Mouse (Mus musculus): Measurements from ENCODE around the gene Arl4d.
"Not testable (repeated sequence)": the region's sequence is repeated elsewhere in the genome, so short reads cannot be mapped to it uniquely, and the experiment has no call there.

Gene Arl4d

GRCm38 (mm10) chr11:101664825-101665635 lies at the start of gene Arl4d:
Gene Arl4d (plus strand): TSS chr11:101665541.
- DNase-seq (ENCODE audit: extremely low read depth, low read depth), result peak; percentile 89

DNA sequence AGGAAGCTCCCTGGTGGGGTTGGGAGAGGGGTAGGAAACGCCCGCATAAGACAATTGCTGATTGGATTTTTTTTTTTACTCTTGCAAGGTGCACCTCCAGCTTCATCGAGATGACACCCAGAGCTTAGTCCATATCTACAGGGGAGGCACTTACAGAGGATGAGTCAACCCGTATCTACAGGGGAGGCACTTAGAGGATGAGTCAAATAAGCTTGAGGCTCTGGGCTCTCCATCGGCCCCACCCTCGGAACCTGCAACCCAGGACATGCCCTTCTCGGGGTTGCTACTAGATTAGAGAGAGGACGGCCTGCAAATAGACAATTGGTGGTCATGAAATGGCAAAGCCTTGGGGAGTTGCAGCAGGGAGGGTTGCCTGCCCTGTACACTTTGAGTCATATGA lies 49.2 kb upstream of the Arl4d start:
- DNase-seq (ENCODE audit: extremely low read depth, low read depth), result no peak

GRCm38 (mm10) chr11:101616948-101617767 lies 48.2 kb upstream of the Arl4d start:
- DNase-seq (ENCODE audit: extremely low read depth, low read depth), result no peak

GRCm38 (mm10) chr11:101617849-101618248 lies 47.5 kb upstream of the Arl4d start:
- DNase-seq (ENCODE audit: extremely low read depth, low read depth), result peak; percentile 57

DNA sequence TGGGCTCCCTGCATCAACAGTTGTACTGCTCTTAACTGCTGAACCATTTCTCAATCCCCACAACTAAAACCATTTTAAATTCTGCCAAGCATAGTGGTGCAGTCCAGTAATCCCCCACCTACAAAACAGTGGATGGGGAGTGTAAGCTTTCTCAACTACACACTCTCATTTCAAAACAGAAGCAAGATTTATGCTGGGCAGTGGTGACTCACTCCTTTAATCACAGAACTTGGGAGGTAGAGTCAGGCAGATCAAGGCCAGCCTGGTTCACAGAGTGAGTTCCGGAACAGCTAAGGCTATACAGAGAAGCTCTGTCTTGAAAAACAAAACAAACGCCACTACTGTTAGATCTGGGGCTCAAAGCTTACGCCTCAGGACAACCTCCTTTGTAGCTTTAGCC lies 46.7 kb upstream of the Arl4d start:
- DNase-seq (ENCODE audit: extremely low read depth, low read depth), result no peak

GRCm38 (mm10) chr11:101620022-101620655 lies 45.2 kb upstream of the Arl4d start:
- not testable (repeated sequence) for DNase-seq (ENCODE audit: extremely low read depth, low read depth)

- DNase-seq (ENCODE audit: extremely low read depth, low read depth), result no peak
Observed at GRCm38 (mm10) chr11:101626649-101626994, 38.7 kb upstream of the Arl4d start.

- peak; percentile 88 for DNase-seq (ENCODE audit: extremely low read depth, low read depth)
Observed at GRCm38 (mm10) chr11:101626995-101627856, 38.1 kb upstream of the Arl4d start, which contains the start of gene Rdm1. Gene Rdm1 (plus strand): TSS chr11:101627195.

GRCm38 (mm10) chr11:101627857-101628559 lies 37.3 kb upstream of the Arl4d start:
- peak; percentile 96 for DNase-seq (ENCODE audit: extremely low read depth, low read depth)

GRCm38 (mm10) chr11:101628733-101629417 lies 36.5 kb upstream of the Arl4d start:
- not testable (repeated sequence) for DNase-seq (ENCODE audit: extremely low read depth, low read depth)

- no peak for DNase-seq (ENCODE audit: extremely low read depth, low read depth)
Observed at GRCm38 (mm10) chr11:101635660-101636059, 29.7 kb upstream of the Arl4d start.

GRCm38 (mm10) chr11:101639761-101640160 lies 25.6 kb upstream of the Arl4d start:
- DNase-seq (ENCODE audit: extremely low read depth, low read depth), result no peak

DNA sequence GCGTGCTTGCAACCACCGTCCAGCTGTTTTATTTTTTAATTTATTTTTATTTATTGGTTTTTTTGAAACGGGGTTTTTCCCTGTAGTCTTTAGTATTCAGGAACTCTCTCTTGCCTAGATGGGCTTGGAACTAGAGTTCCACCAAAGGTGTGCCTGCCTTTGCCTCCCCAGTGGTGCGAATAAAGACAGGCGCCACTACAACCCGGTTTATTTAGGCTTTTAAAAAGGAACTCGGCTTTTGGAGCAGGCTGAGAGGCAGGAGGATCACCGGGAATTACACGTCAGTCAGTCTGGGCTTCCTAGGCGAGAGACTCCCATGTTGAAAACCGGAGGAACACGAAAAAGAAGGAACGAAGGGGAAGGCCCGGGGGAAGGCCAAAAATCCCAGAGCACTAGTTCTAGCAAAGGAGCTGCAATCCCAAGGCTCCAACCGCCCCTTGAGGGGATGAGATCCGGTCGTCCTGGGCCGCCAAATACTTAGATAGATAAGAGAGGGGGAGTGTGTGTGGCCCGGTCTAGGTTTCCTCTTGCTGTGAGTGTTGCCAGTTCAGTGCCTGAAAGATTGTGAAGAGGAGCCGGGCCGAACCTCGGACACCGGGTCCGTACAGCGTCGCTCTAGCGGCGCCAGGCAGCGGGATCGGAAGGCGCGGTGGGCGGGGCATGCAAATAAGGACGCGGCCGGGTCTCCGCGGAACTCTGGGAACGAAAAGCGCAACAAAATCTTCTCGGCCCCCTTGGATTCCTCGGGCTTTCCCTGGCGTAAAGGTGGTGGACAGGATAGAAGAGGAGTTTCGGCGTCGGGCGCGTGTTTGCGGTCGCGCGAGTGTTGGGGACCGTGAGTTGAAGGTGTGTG lies 24.3 kb upstream of the Arl4d start:
- not testable (repeated sequence) for DNase-seq (ENCODE audit: extremely low read depth, low read depth)

DNA sequence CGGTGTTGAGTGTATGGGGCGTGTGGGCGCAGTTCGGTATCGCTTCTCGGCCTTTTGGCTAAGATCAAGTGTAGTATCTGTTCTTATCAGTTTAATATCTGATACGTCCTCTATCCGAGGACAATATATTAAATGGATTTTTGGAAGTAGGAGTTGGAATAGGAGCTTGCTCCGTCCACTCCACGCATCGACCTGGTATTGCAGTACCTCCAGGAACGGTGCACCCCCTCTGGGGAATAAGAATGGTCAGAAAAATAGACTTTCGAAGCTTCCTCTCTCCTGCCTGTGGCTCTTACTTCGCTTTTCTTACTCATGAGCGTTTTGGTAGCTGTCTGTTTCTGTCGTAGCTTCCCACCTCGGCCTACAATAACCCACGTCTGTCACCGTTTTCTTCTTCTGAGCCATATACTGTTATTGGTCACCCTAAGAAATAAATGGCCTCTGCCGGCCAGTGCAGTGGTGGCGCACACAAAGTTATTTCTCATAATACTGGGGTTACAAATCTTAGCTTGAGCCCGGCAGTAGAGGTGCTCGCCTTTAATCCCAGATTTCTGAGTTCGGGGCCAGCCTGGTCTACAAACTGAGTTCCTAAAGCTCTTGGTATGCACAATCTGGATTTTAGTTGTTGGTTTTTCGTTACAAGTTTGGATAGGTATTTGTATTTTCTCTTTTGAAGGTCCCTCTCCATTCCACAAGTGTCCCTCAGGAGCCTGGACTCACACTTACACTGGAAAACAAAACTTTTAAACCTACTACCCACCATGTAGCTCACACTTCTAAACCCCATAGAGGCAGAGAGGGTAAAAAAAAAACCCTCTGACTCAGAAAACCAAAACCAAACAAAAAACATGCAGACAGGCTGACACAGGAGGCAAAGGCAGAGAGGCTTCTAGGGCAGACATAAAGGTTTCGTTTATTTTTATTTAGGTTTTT lies 23.4 kb upstream of the Arl4d start:
- DNase-seq (ENCODE audit: extremely low read depth, low read depth), result peak; percentile 99

GRCm38 (mm10) chr11:101642931-101643330 lies 22.4 kb upstream of the Arl4d start:
- no peak for DNase-seq (ENCODE audit: extremely low read depth, low read depth)

DNA sequence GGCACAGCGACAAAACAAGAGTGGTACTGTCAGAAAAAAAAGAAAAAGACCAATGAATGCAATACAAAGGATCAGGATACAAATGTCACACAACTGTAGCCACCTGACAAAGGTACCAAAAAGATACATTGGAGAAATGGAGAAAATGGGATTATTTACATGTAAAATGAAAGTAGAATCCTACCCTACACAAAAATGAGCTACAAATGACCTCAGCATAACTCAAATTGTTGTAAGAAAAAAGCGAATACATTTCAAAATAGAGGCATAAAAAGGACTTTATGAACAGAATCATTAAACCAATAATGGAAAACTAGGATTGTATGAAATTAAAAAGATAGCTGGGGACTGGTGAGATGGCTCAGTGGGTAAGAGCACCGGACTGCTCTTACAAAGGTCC lies 20.8 kb upstream of the Arl4d start:
- DNase-seq (ENCODE audit: extremely low read depth, low read depth), result no peak

DNA sequence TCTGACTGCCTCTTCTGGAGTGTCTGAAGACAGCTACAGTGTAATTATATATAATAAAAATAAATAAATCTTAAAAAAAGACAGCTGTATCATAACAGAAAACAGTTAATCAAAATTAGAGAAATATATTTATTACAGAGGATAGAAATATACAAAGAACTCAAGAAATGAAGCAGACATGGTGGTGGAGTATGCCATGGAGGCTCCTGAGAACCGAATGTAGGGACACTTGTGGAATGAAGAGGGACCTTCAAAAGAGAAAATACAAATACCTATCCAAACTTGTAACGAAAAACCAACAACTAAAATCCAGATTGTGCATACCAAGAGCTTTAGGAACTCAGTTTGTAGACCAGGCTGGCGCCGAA lies 20.3 kb upstream of the Arl4d start:
- peak; percentile 84 for DNase-seq (ENCODE audit: extremely low read depth, low read depth)

All from MEL-GATA-1-ER (cell line).